Mouse (Mus musculus): ENCODE measurements at regions not wholly inside any gene's neighbourhood (a gene's known extent, or its start where the extent isn't known, plus 50 kb on each side); places are given as distances from the start of the nearest gene placed in this dataset.

- DNase-seq: no peak
These were observed 249.3 kb upstream of the Mdga2 start for GRCm38 (mm10) chr12:67471666-67472065.

DNA sequence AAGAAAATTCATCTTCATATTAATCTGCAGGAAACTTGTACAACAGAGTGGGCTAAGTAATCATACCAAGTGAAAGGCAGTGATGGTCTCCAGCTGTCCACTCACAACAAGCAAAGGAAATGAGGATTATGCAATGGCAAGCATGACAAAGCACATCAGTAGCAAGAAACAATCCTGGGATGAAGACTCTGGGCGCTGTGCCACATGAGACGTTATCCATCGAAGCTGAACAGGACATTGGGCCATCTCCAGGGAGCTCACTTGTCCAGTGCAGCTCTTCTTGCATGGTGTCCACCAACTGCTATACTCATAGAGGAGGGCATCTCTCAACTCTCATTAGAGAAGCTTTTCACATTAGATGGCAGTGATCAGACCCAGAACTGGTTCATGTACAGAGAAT, 248.7 kb upstream of the Mdga2 start:
- DNase-seq: no peak

- DNase-seq: peak; percentile 5
These were observed 226.8 kb upstream of the Mdga2 start for GRCm38 (mm10) chr12:67449109-67449508.

DNA sequence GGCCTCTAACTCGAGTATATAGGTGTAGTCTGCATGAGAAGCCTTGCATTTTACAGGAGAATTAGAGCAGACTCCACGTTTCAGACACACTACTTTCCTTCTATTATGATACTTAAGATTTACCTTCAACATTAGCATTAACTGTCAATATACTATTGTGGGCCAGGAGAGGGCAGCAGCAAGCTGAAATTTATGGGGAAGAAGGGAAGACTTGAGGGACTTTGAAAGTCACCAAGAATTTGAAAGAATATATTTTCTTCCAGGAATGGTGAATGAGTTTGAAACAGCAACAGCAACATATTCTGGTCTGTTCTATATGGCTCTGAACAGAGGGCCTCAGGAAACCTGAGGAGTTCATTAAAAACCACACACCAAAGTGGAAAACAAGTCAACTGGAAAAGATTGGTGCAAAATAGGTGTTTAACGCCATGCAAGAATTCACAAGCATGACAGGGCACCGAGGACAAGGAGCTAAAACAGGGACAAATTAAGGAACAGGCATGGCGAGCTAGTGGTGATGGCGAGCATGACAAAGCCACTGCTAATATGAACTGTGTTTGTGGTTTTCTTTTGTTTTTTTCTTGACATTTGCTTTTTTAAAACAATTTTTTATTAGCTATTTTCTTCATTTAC, 208.1 kb upstream of the Mdga2 start:
- DNase-seq: peak; percentile 48

- DNase-seq: no peak
These were observed 204.5 kb upstream of the Mdga2 start for GRCm38 (mm10) chr12:67426801-67427200.

- DNase-seq: peak; percentile 17
These were observed 177.2 kb upstream of the Mdga2 start for GRCm38 (mm10) chr12:67399537-67399936.

DNA sequence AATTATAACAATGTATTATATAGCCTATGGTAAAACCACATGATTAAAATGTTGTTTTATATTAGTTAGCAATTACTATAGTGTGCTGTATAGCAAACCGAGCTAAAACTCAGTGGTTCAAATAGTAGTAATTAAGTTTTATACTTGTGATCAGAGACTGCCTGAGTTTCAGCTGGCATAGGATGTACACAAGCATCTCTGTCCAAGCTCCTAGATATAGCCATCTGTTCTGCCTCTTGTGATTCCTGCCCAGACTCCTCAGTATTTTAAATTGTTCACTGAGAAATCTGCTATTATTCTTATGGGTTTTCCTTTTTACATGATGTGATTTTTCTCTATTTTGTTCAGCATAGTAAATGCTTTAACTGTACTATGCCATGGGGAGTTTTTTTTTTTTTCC, 152.2 kb upstream of the Mdga2 start:
- DNase-seq: no peak

DNA sequence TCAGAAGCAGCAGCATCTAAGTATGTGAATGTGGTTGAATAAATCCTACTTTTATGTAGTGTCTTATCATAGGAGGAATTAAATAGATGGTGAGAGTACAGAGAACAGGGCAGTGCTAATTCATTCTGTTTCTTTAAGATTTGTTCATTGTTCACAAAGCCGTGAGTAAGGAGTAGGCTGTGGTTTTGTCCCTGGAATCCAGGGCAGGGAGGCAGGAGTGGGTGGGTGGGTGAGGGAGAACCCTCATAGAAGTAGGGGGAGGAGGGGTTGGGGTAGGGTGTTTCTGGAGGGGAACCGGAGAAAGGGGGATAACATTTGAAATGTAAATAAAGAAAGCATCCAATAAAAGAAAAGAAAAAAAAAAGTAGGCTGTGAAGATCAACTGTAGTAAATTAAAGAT, 126.2 kb upstream of the Mdga2 start:
- DNase-seq: no peak

DNA sequence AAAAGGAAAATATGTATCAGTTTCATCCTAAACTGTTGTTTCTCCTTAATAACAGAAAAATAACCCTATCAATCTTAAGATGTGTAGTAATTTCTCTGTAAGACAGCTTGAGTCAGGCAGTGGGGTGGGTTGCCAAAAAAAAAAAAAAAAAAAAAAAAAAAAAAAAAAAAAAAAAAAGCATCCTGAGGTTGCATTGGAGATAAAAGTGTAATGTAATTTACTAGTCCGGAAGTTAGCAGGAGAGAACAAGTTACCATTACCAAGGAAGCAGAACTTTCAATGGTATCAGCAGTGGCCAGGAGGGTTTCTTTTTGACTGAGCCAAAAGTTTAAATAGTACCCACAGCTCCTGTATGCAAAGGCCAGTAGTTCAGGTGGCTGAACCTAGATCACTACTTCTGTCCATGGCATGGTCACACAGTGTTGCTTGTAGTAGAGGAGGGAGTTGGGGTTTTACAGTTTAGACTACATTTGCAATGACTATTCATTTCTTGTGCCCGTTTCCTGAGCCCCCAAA, 110.2 kb upstream of the Mdga2 start:
- DNase-seq: no peak

DNA sequence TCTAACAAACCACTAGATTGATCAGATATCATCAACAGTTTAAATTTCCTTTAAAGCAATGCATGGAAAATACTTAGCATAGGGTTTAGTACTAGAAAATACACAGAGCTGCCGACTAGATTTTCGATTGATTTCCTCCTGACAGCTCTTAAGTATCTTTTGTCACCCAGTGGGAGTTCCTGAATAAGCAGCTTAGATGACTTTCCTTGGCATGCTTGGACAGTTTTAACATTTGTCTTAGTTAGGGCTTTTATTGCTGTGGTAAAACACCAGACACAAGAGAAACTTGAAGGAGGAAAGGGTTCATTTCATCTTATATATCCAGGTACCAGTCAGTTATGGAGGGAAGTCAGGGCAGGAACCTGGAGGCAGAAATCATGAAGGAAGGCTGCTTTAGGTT, 104.0 kb upstream of the Mdga2 start:
- no peak for DNase-seq

GRCm38 (mm10) chr12:67325799-67326198, 103.5 kb upstream of the Mdga2 start:
- no peak for DNase-seq

GRCm38 (mm10) chr12:67325335-67325734, 103.0 kb upstream of the Mdga2 start:
- DNase-seq: no peak

DNA sequence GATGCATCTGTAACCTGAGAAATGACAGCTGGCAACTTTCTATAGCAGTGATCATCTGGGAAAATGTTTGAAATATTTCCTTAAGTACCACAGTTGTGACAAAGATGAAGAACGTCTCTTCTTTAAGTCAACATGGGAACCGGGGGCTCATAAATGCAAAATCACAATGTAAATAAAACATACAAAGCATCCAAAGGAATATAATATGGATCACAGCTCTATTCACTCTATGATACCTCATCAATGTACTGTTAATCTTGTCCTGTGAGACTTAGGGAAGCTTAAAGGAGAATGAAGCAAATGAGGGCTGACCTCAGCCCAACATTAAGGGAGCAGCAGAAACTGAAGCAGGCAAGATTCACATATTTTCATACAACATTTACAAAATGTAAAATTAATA, 96.3 kb upstream of the Mdga2 start:
- no peak for DNase-seq

DNA sequence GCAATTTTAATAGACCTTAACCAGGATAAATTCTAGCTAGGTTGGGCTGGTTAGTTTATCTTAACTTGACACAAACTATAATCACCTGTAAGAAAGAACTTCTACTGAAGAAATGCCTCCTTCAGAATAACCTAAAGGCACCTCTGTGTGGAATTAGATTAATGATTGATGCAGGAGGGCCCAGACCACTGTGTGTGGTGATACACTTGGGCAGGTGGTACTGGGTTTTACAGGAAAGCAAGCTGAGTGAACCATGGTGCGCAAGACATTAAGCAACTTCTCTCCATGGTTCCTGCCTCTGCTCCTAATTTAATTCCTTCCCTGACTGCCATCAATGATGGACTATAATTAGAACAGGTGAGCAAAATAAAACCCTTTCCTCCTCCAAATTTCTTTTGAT, 77.9 kb upstream of the Mdga2 start:
- DNase-seq: no peak

GRCm38 (mm10) chr12:67290054-67290453, 67.7 kb upstream of the Mdga2 start:
- no peak for DNase-seq

- no peak for DNase-seq
These were observed 50.5 kb upstream of the Mdga2 start for GRCm38 (mm10) chr12:67272863-67273262.

DNA sequence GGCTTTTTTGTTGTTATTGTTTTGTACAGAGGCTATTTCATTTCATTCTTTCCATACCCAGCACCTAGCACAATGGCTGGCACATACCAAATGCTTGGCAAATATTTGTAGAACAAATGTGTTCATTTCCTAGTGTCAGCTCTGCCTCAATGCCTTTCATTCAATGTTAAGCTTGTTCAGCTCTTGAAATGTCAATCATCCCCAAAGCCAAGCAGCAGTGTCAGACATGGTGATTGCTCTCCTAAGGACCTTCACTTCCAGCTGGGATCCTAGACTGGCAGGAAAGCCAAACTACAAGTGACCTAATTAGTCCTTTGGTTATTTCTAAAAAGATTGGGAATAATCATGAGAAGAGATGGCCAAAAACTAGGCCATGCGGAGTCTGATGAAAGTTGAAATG, 50.0 kb upstream of the Mdga2 start:
- peak; percentile 0 for DNase-seq
